Mouse (Mus musculus): ENCODE results near the gene Zfp335. TPM values are rescaled to one million over a fixed set of nuclear protein-coding genes. Genes with fewer than 3 reads are reported as not detected.
"Not testable (repeated sequence)": the region's sequence is repeated elsewhere in the genome, so short reads cannot be mapped to it uniquely, and the experiment has no call there.

Gene Zfp335
- polyA plus RNA-seq, 1 experiment from 2014 or later, result 8.8 TPM

GRCm38 (mm10) chr2:164873621-164874020, 37.9 kb downstream of the Zfp335 start:
- Histone ChIP-seq H3K4me3 (ENCODE audit: low read depth, low read length) (no peak overlapping the region), H3K27me3 (ENCODE audit: control insufficient read depth, insufficient read depth, low read length) (no peaks in the 10 kb centered on the region), H3K4me2 (replicated peaks; ENCODE audit: low read depth, low read length) (no peak overlapping the region), H3K9me3 (ENCODE audit: control insufficient read depth, low read length) (no peaks in the 10 kb centered on the region), H3K9ac (ENCODE audit: low read depth, low read length) (no peak overlapping the region), H3K36me3 (ENCODE audit: control insufficient read depth, insufficient read depth, low read length) (no peaks in the 10 kb centered on the region), H3K4me1 (replicated peaks; ENCODE audit: control insufficient read depth, insufficient read depth, low read length) (peaks cover 4% of the 10 kb centered on the region; the same call in 1 of the 2 replicates), H3K27ac (ENCODE audit: low read depth, low read length) (no peak overlapping the region)
- DNase-seq (ENCODE audit: low spot score), result no peak
- no peak for ATAC-seq (ENCODE audit: low FRiP score)
- WGBS, result 68% methylated on average over 3 of the region's 3 CpGs

- Histone ChIP-seq H3K27me3 (ENCODE audit: control insufficient read depth, insufficient read depth, low read length) (no peaks in the 10 kb centered on the region), H3K4me1 (replicated peaks; ENCODE audit: control insufficient read depth, insufficient read depth, low read length) (no peaks in the 10 kb centered on the region), H3K27ac (ENCODE audit: low read depth, low read length) (no peak overlapping the region), H3K4me3 (ENCODE audit: low read depth, low read length) (no peak overlapping the region), H3K9ac (ENCODE audit: low read depth, low read length) (no peak overlapping the region), H3K36me3 (ENCODE audit: control insufficient read depth, insufficient read depth, low read length) (no peaks in the 10 kb centered on the region), H3K4me2 (replicated peaks; ENCODE audit: low read depth, low read length) (no peak overlapping the region), H3K9me3 (ENCODE audit: control insufficient read depth, low read length) (peaks cover 5% of the 10 kb centered on the region; the same call in 1 of the 2 replicates)
- DNase-seq (ENCODE audit: low spot score), result no peak
- no peak for ATAC-seq (ENCODE audit: low FRiP score)
- WGBS, result 56% methylated on average over 6 of the region's 6 CpGs
These were observed 39.8 kb downstream of the Zfp335 start for GRCm38 (mm10) chr2:164871602-164872303.

GRCm38 (mm10) chr2:164868491-164868890, 43.1 kb downstream of the Zfp335 start:
- ATAC-seq (ENCODE audit: low FRiP score) (no peak), DNase-seq (ENCODE audit: low spot score) (no peak)
- no peak overlapping the region for H3K4me2 ChIP-seq (replicated peaks; ENCODE audit: low read depth, low read length)
- no peaks in the 10 kb centered on the region for H3K4me1 ChIP-seq (replicated peaks; ENCODE audit: control insufficient read depth, insufficient read depth, low read length)
- no peak overlapping the region for H3K4me3 ChIP-seq (ENCODE audit: low read depth, low read length)
- no peak overlapping the region for H3K27ac ChIP-seq (ENCODE audit: low read depth, low read length)
- no peaks in the 10 kb centered on the region for H3K27me3 ChIP-seq (ENCODE audit: control insufficient read depth, insufficient read depth, low read length)
- WGBS, result 81% methylated on average over 7 of the region's 7 CpGs
- no peaks in the 10 kb centered on the region for H3K36me3 ChIP-seq (ENCODE audit: control insufficient read depth, insufficient read depth, low read length)
- peaks cover 5% of the 10 kb centered on the region; the same call in 1 of the 2 replicates for H3K9me3 ChIP-seq (ENCODE audit: control insufficient read depth, low read length)
- no peak overlapping the region for H3K9ac ChIP-seq (ENCODE audit: low read depth, low read length)

- no peak overlapping the region for H3K4me3 ChIP-seq (ENCODE audit: low read depth, low read length)
- no peak overlapping the region for H3K4me2 ChIP-seq (replicated peaks; ENCODE audit: low read depth, low read length)
- peaks cover 5% of the 10 kb centered on the region; the same call in 1 of the 2 replicates for H3K9me3 ChIP-seq (ENCODE audit: control insufficient read depth, low read length)
- no peaks in the 10 kb centered on the region for H3K4me1 ChIP-seq (replicated peaks; ENCODE audit: control insufficient read depth, insufficient read depth, low read length)
- WGBS, result 93% methylated on average over 7 of the region's 7 CpGs
- ATAC-seq (ENCODE audit: low FRiP score) (no peak), DNase-seq (ENCODE audit: low spot score) (no peak)
- no peaks in the 10 kb centered on the region for H3K36me3 ChIP-seq (ENCODE audit: control insufficient read depth, insufficient read depth, low read length)
- H3K27me3 ChIP-seq (ENCODE audit: control insufficient read depth, insufficient read depth, low read length), result no peaks in the 10 kb centered on the region
- no peak overlapping the region for H3K27ac ChIP-seq (ENCODE audit: low read depth, low read length)
- H3K9ac ChIP-seq (ENCODE audit: low read depth, low read length), result no peak overlapping the region
These were observed 44.0 kb downstream of the Zfp335 start for GRCm38 (mm10) chr2:164867566-164867965.

GRCm38 (mm10) chr2:164866741-164867551, 44.6 kb downstream of the Zfp335 start:
- DNase-seq (ENCODE audit: low spot score) (no peak), ATAC-seq (ENCODE audit: low FRiP score) (no peak)
- H3K4me1 ChIP-seq (replicated peaks; ENCODE audit: control insufficient read depth, insufficient read depth, low read length), result no peaks in the 10 kb centered on the region
- no peak overlapping the region for H3K27ac ChIP-seq (ENCODE audit: low read depth, low read length)
- H3K27me3 ChIP-seq (ENCODE audit: control insufficient read depth, insufficient read depth, low read length), result no peaks in the 10 kb centered on the region
- WGBS, result 63% methylated on average over 16 of the region's 16 CpGs
- no peaks in the 10 kb centered on the region for H3K36me3 ChIP-seq (ENCODE audit: control insufficient read depth, insufficient read depth, low read length)
- no peak overlapping the region for H3K4me2 ChIP-seq (replicated peaks; ENCODE audit: low read depth, low read length)
- no peak overlapping the region for H3K4me3 ChIP-seq (ENCODE audit: low read depth, low read length)
- no peak overlapping the region for H3K9ac ChIP-seq (ENCODE audit: low read depth, low read length)
- peaks cover 5% of the 10 kb centered on the region; the same call in 1 of the 2 replicates for H3K9me3 ChIP-seq (ENCODE audit: control insufficient read depth, low read length)

GRCm38 (mm10) chr2:164864593-164864992, 47.0 kb downstream of the Zfp335 start:
- Histone ChIP-seq H3K27ac (ENCODE audit: low read depth, low read length) (no peak overlapping the region), H3K36me3 (ENCODE audit: control insufficient read depth, insufficient read depth, low read length) (no peaks in the 10 kb centered on the region)
- WGBS, result 82% methylated on average over 4 of the region's 4 CpGs

GRCm38 (mm10) chr2:164863411-164863810, 48.1 kb downstream of the Zfp335 start:
- not testable (repeated sequence) for H3K9me3 ChIP-seq (ENCODE audit: control insufficient read depth, low read length); ATAC-seq (ENCODE audit: low FRiP score); H3K27ac ChIP-seq (ENCODE audit: low read depth, low read length); DNase-seq (ENCODE audit: low spot score); H3K4me1 ChIP-seq (replicated peaks; ENCODE audit: control insufficient read depth, insufficient read depth, low read length); H3K36me3 ChIP-seq (ENCODE audit: control insufficient read depth, insufficient read depth, low read length); H3K27me3 ChIP-seq (ENCODE audit: control insufficient read depth, insufficient read depth, low read length); H3K4me3 ChIP-seq (ENCODE audit: low read depth, low read length); H3K4me2 ChIP-seq (replicated peaks; ENCODE audit: low read depth, low read length); H3K9ac ChIP-seq (ENCODE audit: low read depth, low read length)
- 93% methylated on average over 7 of the region's 9 CpGs for WGBS

More at GRCm38 (mm10) chr2:164864593-164864992, 47.0 kb downstream of the Zfp335 start:
- H3K27me3 ChIP-seq (ENCODE audit: control insufficient read depth, insufficient read depth, low read length), result no peaks in the 10 kb centered on the region
- peaks cover 5% of the 10 kb centered on the region; the same call in 1 of the 2 replicates for H3K9me3 ChIP-seq (ENCODE audit: control insufficient read depth, low read length)
- DNase-seq (ENCODE audit: low spot score), result no peak
- no peak overlapping the region for H3K9ac ChIP-seq (ENCODE audit: low read depth, low read length)
- H3K4me3 ChIP-seq (ENCODE audit: low read depth, low read length), result no peak overlapping the region
- ATAC-seq (ENCODE audit: low FRiP score), result no peak
- H3K4me1 ChIP-seq (replicated peaks; ENCODE audit: control insufficient read depth, insufficient read depth, low read length), result no peaks in the 10 kb centered on the region
- H3K4me2 ChIP-seq (replicated peaks; ENCODE audit: low read depth, low read length), result no peak overlapping the region

- no peak overlapping the region for H3K4me2 ChIP-seq (replicated peaks; ENCODE audit: low read depth, low read length)
- no peaks in the 10 kb centered on the region for H3K4me1 ChIP-seq (replicated peaks; ENCODE audit: control insufficient read depth, insufficient read depth, low read length)
- ATAC-seq (ENCODE audit: low FRiP score) (no peak), DNase-seq (ENCODE audit: low spot score) (no peak)
- no peak overlapping the region for H3K9ac ChIP-seq (ENCODE audit: low read depth, low read length)
- 49% methylated on average over 9 of the region's 9 CpGs for WGBS
- H3K9me3 ChIP-seq (ENCODE audit: control insufficient read depth, low read length), result no peaks in the 10 kb centered on the region; the same call in 1 of the 2 replicates
- no peak overlapping the region for H3K4me3 ChIP-seq (ENCODE audit: low read depth, low read length)
- no peak overlapping the region for H3K27ac ChIP-seq (ENCODE audit: low read depth, low read length)
- H3K36me3 ChIP-seq (ENCODE audit: control insufficient read depth, insufficient read depth, low read length), result no peaks in the 10 kb centered on the region
- peaks cover 3% of the 10 kb centered on the region; the same call in 1 of the 2 replicates for H3K27me3 ChIP-seq (ENCODE audit: control insufficient read depth, insufficient read depth, low read length)
These were observed 49.2 kb downstream of the Zfp335 start for GRCm38 (mm10) chr2:164862179-164862861.
